Mouse (Mus musculus) heart, embryonic 13.5 days (tissue): ENCODE measurements around the gene Gm13871. TPM values are rescaled to one million over a fixed set of nuclear protein-coding genes. Genes with fewer than 3 reads are reported as not detected.
"Not testable (repeated sequence)": the region's sequence is repeated elsewhere in the genome, so short reads cannot be mapped to it uniquely, and the experiment has no call there.

ENCODE experiments used
- ATAC-seq: fragments of 200-750 bp; cut with Nextera tagmentation; 2 replicates; pipeline ENCODE4 v1.8.0; 2017; ENCODE audit warnings: moderate TSS enrichment; ENCODE audit not compliant: insufficient number of reproducible peaks, low FRiP score, low TSS enrichment; ENCODE audit errors: extremely low read depth
- H3K27ac ChIP-seq: fragments of 300-500 bp; sonication (generic); replicated peaks from 2 replicates; pipeline ENCODE4 v1.5.1; 2015; ENCODE audit warnings: moderate library complexity, mild to moderate bottlenecking, inconsistent platforms
- H3K27me3 ChIP-seq: fragments of 300-500 bp; sonication (generic); replicated peaks from 2 replicates; pipeline ENCODE4 v1.6.1; 2015; ENCODE audit warnings: mild to moderate bottlenecking, inconsistent platforms
- H3K36me3 ChIP-seq: fragments of 300-500 bp; sonication (generic); 2 replicates; pipeline ENCODE4 v1.6.1; 2015; ENCODE audit warnings: mild to moderate bottlenecking, inconsistent platforms
- H3K4me1 ChIP-seq: fragments of 300-500 bp; sonication (generic); 2 replicates; pipeline ENCODE4 v1.6.1; 2015; ENCODE audit warnings: inconsistent platforms
- H3K4me2 ChIP-seq: fragments of 300-500 bp; sonication (generic); 2 replicates; pipeline ENCODE4 v1.6.1; 2015; ENCODE audit warnings: inconsistent platforms, mild to moderate bottlenecking, moderate library complexity
- H3K4me3 ChIP-seq: fragments of 300-500 bp; sonication (generic); 2 replicates; pipeline ENCODE4 v1.5.1; 2015; ENCODE audit warnings: moderate library complexity, mild to moderate bottlenecking, inconsistent platforms
- H3K9ac ChIP-seq: fragments of 300-500 bp; sonication (generic); 2 replicates; pipeline ENCODE4 v1.6.1; 2015; ENCODE audit warnings: inconsistent platforms, mild to moderate bottlenecking, moderate library complexity
- H3K9me3 ChIP-seq: fragments of 300-500 bp; sonication (generic); 2 replicates; pipeline ENCODE4 v1.6.1; 2016; ENCODE audit warnings: inconsistent platforms
- WGBS: fragments of 180-500 bp; shearing (Covaris S2); methylation state at CpG from one replicate; pipeline ENCODE4 v1.1.7; 2015; ENCODE audit warnings: mixed read lengths; 5-methylcytosine and 5-hydroxymethylcytosine counted together
- polyA plus RNA-seq: library from polyadenylated mRNA; unstranded; fragments of >200 nt; fragmentation: Nextera tagmentation; extraction: Ambion mirVana; gene quantifications from 2 replicates; pipeline ENCODE4 v1.2.1, GENCODE M21; 2015

Gene Gm13871
- polyA plus RNA-seq, result not detected in 2 replicates

DNA sequence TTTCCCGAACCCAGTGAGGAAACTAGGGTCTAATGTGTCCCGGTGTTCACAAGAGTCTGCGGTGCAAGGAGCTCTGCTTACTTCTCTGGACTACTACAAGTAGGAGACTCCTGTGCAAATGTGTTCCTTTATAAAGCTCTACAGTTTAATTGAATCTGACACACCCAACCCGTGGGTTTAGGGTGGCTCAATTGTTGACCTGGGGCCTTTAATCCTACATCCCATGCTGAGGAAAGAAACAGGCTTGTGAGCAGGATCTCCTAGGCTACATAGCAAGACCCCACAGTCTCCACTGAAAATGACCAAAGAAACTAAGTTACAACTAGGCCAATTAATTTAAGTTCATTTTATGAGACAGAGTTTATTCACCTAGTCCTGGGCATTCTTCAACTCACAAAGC lies at the start of gene Gm13871:
Gene Gm13871, minus strand, starts transcription at position 101 of the 400 bp plus-strand sequence.
- not testable (repeated sequence) for H3K4me3 ChIP-seq, ATAC-seq
- whole genome bisulfite sequencing, result no CpG with 5 or more reads among the region's 4 CpGs

DNA sequence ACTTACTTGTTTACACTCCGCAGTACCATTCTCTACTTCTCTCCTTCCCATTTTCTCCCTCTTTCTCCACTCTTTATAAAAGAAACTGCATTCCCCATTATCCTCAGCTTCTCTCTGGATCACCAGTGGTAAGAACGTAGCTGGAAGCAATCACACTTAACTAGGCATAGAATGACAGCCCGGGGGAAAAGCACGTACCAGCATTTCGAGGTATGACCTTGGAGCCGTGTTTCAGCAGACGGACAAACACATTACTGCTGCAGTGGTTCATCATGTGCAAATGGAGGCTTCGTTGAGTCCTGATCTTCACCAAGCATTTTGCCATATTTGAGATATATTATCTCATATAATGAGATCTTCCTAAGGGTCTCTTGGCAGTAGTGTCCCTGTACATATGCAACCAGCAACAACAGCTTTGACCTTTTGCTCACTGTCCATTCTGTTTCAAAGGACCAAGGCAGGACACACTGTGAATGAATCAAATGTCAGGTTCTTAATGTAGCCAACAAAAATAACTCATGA lies 44.7 kb upstream of the Gm13871 start, which contains the start of gene 2310002L09Rik:
Gene 2310002L09Rik, minus strand, starts transcription at position 472 of the 522 bp plus-strand sequence.
- Histone ChIP-seq H3K4me1 (no peaks in the 10 kb centered on the region), H3K9ac (no peak within 1 kb of the TSS), H3K9me3 (no peaks in the 10 kb centered on the region), H3K36me3 (no peaks in the 10 kb centered on the region), H3K4me3 (no peak within 1 kb of the TSS), H3K27ac (no peak within 1 kb of the TSS), H3K4me2 (no peak within 1 kb of the TSS), H3K27me3 (no peaks in the 10 kb centered on the region)
- ATAC-seq, result no peak
- 64% methylated on average over 8 of the region's 8 CpGs for WGBS

More for the DNA sequence above, at the start of gene Gm13871:
- not testable (repeated sequence) for H3K4me2 ChIP-seq, H3K4me1 ChIP-seq, H3K9me3 ChIP-seq, H3K36me3 ChIP-seq, H3K9ac ChIP-seq, H3K27ac ChIP-seq, H3K27me3 ChIP-seq

DNA sequence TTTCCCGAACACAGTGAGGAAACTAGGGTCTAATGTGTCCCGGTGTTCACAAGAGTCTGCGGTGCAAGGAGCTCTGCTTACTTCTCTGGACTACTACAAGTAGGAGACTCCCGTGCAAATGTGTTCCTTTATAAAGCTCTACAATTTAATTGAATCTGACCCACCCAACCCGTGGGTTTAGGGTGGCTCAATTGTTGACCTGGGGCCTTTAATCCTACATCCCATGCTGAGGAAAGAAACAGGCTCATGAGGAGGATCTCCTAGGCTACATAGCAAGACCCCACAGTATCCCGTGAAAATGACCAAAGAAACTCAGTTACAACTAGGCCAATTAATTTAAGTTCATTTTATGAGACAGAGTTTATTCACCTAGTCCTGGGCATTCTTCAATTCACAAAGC lies 14.9 kb upstream of the Gm13871 start, which contains the start of gene Gm11756:
Gene Gm11756, minus strand, starts transcription at position 101 of the 400 bp plus-strand sequence.
- H3K36me3 ChIP-seq, H3K9me3 ChIP-seq, ATAC-seq, H3K4me2 ChIP-seq, H3K27ac ChIP-seq, H3K4me1 ChIP-seq, H3K9ac ChIP-seq, H3K27me3 ChIP-seq, H3K4me3 ChIP-seq: not testable (repeated sequence)
- WGBS, result 77% methylated on average over 6 of the region's 6 CpGs

DNA sequence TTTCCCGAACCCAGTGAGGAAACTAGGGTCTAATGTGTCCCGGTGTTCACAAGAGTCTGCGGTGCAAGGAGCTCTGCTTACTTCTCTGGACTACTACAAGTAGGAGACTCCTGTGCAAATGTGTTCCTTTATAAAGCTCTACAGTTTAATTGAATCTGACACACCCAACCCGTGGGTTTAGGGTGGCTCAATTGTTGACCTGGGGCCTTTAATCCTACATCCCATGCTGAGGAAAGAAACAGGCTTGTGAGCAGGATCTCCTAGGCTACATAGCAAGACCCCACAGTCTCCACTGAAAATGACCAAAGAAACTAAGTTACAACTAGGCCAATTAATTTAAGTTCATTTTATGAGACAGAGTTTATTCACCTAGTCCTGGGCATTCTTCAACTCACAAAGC lies 14.7 kb downstream of the Gm13871 start, which contains the start of gene Gm11757:
Gene Gm11757, minus strand, starts transcription at position 101 of the 400 bp plus-strand sequence.
- not testable (repeated sequence) for H3K4me3 ChIP-seq, H3K27me3 ChIP-seq, ATAC-seq, H3K9ac ChIP-seq, H3K9me3 ChIP-seq, H3K27ac ChIP-seq, H3K36me3 ChIP-seq, H3K4me2 ChIP-seq, H3K4me1 ChIP-seq
- no CpG with 5 or more reads among the region's 4 CpGs for WGBS

DNA sequence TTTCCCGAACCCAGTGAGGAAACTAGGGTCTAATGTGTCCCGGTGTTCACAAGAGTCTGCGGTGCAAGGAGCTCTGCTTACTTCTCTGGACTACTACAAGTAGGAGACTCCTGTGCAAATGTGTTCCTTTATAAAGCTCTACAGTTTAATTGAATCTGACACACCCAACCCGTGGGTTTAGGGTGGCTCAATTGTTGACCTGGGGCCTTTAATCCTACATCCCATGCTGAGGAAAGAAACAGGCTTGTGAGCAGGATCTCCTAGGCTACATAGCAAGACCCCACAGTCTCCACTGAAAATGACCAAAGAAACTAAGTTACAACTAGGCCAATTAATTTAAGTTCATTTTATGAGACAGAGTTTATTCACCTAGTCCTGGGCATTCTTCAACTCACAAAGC lies 29.6 kb downstream of the Gm13871 start, which contains the start of gene Gm11758:
Gene Gm11758, minus strand, starts transcription at position 101 of the 400 bp plus-strand sequence.
- ATAC-seq, H3K4me2 ChIP-seq, H3K9ac ChIP-seq, H3K27me3 ChIP-seq, H3K9me3 ChIP-seq, H3K27ac ChIP-seq, H3K36me3 ChIP-seq, H3K4me1 ChIP-seq, H3K4me3 ChIP-seq: not testable (repeated sequence)
- whole genome bisulfite sequencing, result no CpG with 5 or more reads among the region's 4 CpGs

Other genes starting within 250 kb of the Gm13871 start
- not detected in 2 replicates for gene Gm11239, start 237.6 kb downstream of the Gm13871 start, polyA plus RNA-seq
- gene Gm428, start 222.4 kb downstream of the Gm13871 start, polyA plus RNA-seq, result not detected in 2 replicates
- 0.48 and 0.50 TPM in 2 replicates for gene Rasef, start 115.0 kb downstream of the Gm13871 start, polyA plus RNA-seq
- not detected in 2 replicates for gene Gm11758, start 29.7 kb downstream of the Gm13871 start, polyA plus RNA-seq
- gene Gm11757, start 14.8 kb downstream of the Gm13871 start, polyA plus RNA-seq, result not detected in 2 replicates
- not detected in 2 replicates for gene Gm11756, start 14.8 kb upstream of the Gm13871 start, polyA plus RNA-seq
- 0.59 and 0.82 TPM in 2 replicates for gene 2310002L09Rik, start 44.9 kb upstream of the Gm13871 start, polyA plus RNA-seq
- 0.20 and 0.51 TPM in 2 replicates for gene Frmd3, start 107.5 kb upstream of the Gm13871 start, polyA plus RNA-seq